Mouse (Mus musculus) cerebellum, adult 2 months (tissue): ENCODE data around the gene Slc4a4.

Experiments
- CTCF ChIP-seq: fragments of 200-500 bp; IDR thresholded peaks from 2 replicates; pipeline ENCODE4 v1.5.1; 2011; ENCODE audit warnings: low read depth, mild to moderate bottlenecking, control low read depth, low read length, moderate library complexity, borderline replicate concordance; ENCODE audit not compliant: insufficient read depth
- POLR2A ChIP-seq: fragments of 200-500 bp; IDR thresholded peaks from 2 replicates; pipeline ENCODE4 v1.6.1; 2011; ENCODE audit warnings: low read length, control low read depth, borderline replicate concordance; ENCODE audit not compliant: insufficient read depth

DNA sequence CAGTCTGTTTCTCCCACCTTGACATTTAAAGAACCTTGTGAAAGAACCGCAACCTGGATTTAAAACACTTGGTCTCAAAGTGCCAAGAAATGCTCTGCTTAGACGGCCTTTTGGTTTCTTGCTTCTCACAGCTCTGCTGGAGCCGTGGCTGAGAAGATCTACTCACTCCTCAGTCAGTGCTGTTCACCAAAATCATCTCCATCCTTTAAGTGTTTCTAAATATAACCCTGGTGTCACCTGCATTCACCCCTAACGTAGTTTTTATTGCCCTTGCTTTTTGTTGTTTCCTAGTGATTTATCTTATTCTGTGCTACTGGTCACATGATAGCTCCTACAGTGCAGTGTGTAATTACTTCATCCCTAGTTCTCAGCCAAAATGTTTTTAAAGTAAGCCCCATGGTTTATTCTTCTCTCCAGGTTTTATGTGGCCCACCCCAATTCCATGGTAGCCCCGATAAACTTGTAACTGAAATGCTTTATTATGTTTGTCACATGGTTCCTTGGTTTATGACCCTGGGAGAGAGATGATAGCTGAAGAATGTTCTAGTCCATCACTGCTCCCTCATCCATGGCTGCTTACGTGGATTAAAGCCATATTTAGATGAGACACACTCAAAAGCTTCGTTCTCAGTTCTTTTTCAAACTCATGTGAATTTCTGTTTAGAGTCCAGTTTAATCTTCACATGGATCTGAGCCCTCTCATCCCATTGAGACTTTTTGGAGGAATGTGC lies 323.5 kb downstream of the Slc4a4 start:
- no peak for TF ChIP-seq POLR2A
- TF ChIP-seq CTCF = no peak
